Mouse (Mus musculus): ENCODE results near the gene Foxo6. TPM values are rescaled to one million over a fixed set of nuclear protein-coding genes. Genes with fewer than 3 reads are reported as not detected.
A peak's percentile ranks its signal among the peaks of the same experiment; 100 is the strongest.

The Foxo6 gene
- total RNA-seq (2017) = not detected in 3 replicates

GRCm38 (mm10) chr4:120287290-120288111 lies at the start of gene Foxo6:
Foxo6 (minus strand) TSS chr4:120287349.
- ATAC-seq (replicated peaks; ENCODE audit: insufficient number of reproducible peaks, low FRiP score, low TSS enrichment, poor library complexity, severe bottlenecking) = peak; percentile 64

- ATAC-seq (replicated peaks; ENCODE audit: insufficient number of reproducible peaks, low FRiP score, low TSS enrichment, poor library complexity, severe bottlenecking) = no peak
These were observed 47.2 kb upstream of the Foxo6 start for GRCm38 (mm10) chr4:120334316-120334715.

- ATAC-seq (replicated peaks; ENCODE audit: insufficient number of reproducible peaks, low FRiP score, low TSS enrichment, poor library complexity, severe bottlenecking) = no peak
These were observed 45.8 kb upstream of the Foxo6 start for GRCm38 (mm10) chr4:120332934-120333421.

- no peak for ATAC-seq (replicated peaks; ENCODE audit: insufficient number of reproducible peaks, low FRiP score, low TSS enrichment, poor library complexity, severe bottlenecking)
These were observed 45.3 kb upstream of the Foxo6 start for GRCm38 (mm10) chr4:120332405-120332933.

GRCm38 (mm10) chr4:120331992-120332391 lies 44.8 kb upstream of the Foxo6 start:
- no peak for ATAC-seq (replicated peaks; ENCODE audit: insufficient number of reproducible peaks, low FRiP score, low TSS enrichment, poor library complexity, severe bottlenecking)

- no peak for ATAC-seq (replicated peaks; ENCODE audit: insufficient number of reproducible peaks, low FRiP score, low TSS enrichment, poor library complexity, severe bottlenecking)
These were observed 44.4 kb upstream of the Foxo6 start for GRCm38 (mm10) chr4:120331541-120331940.

GRCm38 (mm10) chr4:120325748-120326147 lies 38.6 kb upstream of the Foxo6 start:
- ATAC-seq (replicated peaks; ENCODE audit: insufficient number of reproducible peaks, low FRiP score, low TSS enrichment, poor library complexity, severe bottlenecking) = no peak

GRCm38 (mm10) chr4:120325051-120325450 lies 37.9 kb upstream of the Foxo6 start:
- no peak for ATAC-seq (replicated peaks; ENCODE audit: insufficient number of reproducible peaks, low FRiP score, low TSS enrichment, poor library complexity, severe bottlenecking)

- ATAC-seq (replicated peaks; ENCODE audit: insufficient number of reproducible peaks, low FRiP score, low TSS enrichment, poor library complexity, severe bottlenecking) = no peak
These were observed 36.7 kb upstream of the Foxo6 start for GRCm38 (mm10) chr4:120323858-120324257.

GRCm38 (mm10) chr4:120323198-120323597 lies 36.0 kb upstream of the Foxo6 start:
- ATAC-seq (replicated peaks; ENCODE audit: insufficient number of reproducible peaks, low FRiP score, low TSS enrichment, poor library complexity, severe bottlenecking) = no peak

GRCm38 (mm10) chr4:120317541-120317940 lies 30.4 kb upstream of the Foxo6 start:
- ATAC-seq (replicated peaks; ENCODE audit: insufficient number of reproducible peaks, low FRiP score, low TSS enrichment, poor library complexity, severe bottlenecking) = no peak

- ATAC-seq (replicated peaks; ENCODE audit: insufficient number of reproducible peaks, low FRiP score, low TSS enrichment, poor library complexity, severe bottlenecking) = no peak
These were observed 29.6 kb upstream of the Foxo6 start for GRCm38 (mm10) chr4:120316716-120317115.

GRCm38 (mm10) chr4:120314571-120314970 lies 27.4 kb upstream of the Foxo6 start:
- ATAC-seq (replicated peaks; ENCODE audit: insufficient number of reproducible peaks, low FRiP score, low TSS enrichment, poor library complexity, severe bottlenecking) = no peak

- ATAC-seq (replicated peaks; ENCODE audit: insufficient number of reproducible peaks, low FRiP score, low TSS enrichment, poor library complexity, severe bottlenecking) = no peak
These were observed 26.2 kb upstream of the Foxo6 start for GRCm38 (mm10) chr4:120313309-120313708.

- ATAC-seq (replicated peaks; ENCODE audit: insufficient number of reproducible peaks, low FRiP score, low TSS enrichment, poor library complexity, severe bottlenecking) = no peak
These were observed 17.4 kb upstream of the Foxo6 start for GRCm38 (mm10) chr4:120304580-120304979.

GRCm38 (mm10) chr4:120299287-120299686 lies 12.1 kb upstream of the Foxo6 start:
- ATAC-seq (replicated peaks; ENCODE audit: insufficient number of reproducible peaks, low FRiP score, low TSS enrichment, poor library complexity, severe bottlenecking) = no peak

- ATAC-seq (replicated peaks; ENCODE audit: insufficient number of reproducible peaks, low FRiP score, low TSS enrichment, poor library complexity, severe bottlenecking) = no peak
These were observed 4.1 kb upstream of the Foxo6 start for GRCm38 (mm10) chr4:120291106-120291822.

- no peak for ATAC-seq (replicated peaks; ENCODE audit: insufficient number of reproducible peaks, low FRiP score, low TSS enrichment, poor library complexity, severe bottlenecking)
These were observed 3.3 kb upstream of the Foxo6 start for GRCm38 (mm10) chr4:120290486-120290885.

GRCm38 (mm10) chr4:120289181-120289965 lies 2.2 kb upstream of the Foxo6 start:
- no peak for ATAC-seq (replicated peaks; ENCODE audit: insufficient number of reproducible peaks, low FRiP score, low TSS enrichment, poor library complexity, severe bottlenecking)

All from monocyte, adult 5-6 weeks (primary cell).